Mouse (Mus musculus) testis, postnatal 10 days (tissue): Measurements from ENCODE around the gene Ntm.

Experiments
- DNase-seq: peaks from one replicate; pipeline ENCODE4 v3.0.0; 2021; ENCODE audit warnings: low spot score

Ntm gene

DNA sequence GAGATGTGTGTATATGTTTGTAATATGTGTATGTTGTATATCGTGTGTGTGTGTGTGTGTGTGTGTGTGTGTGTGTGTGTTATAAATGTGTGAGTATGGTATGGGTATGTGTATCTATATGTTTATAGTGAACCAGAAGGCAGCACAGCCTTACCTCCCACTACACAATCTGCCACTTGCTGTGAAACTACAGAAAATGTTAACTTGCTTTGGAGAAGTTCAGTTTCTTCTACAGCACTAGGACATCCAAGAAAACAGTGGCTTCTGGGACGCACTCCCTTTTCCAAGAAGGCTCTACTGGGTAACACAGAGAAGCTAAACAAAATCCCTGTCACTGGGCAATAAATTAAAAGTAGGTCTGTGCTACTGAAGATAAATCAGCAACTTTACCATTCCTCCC is 834.5 kb downstream of the Ntm start:
- no peak for DNase-seq

DNA sequence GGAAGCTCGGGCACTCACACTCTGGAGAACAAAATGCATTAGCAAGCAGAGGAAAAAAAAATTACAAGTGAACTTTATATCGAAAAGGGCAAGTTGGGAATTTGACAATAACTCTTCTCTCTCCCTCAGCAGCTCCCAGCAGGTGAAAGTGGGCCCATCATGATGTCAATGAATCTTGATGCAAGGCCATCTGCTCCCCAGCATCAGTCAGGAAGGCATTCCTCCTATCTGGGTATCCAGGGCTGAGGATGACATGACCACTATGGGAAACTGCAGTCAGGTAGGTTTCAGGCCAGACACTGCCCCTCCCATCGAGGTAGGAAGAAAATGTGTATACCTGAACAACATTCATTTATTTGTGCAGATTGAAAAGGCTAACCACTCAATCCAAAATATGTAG is 838.5 kb downstream of the Ntm start:
- no peak for DNase-seq

DNA sequence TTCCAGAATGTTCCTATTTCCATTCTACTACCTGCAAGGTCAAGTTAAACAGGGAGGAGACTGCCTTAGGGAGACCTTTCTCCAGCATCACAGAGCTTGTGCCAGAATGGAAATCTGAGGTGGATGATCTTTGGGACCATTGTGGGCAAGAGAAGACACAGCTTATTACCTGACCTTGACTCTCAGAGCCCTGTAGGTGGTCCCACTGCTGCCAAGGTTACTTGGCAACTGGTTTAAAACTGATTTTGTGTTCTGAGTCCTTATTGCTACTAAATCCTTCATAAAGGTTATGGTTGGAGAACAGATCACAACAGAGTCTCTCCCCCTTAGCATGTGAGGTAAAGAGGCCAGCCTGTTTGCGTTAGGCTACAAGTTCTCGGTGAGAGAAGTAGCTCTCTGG is 839.1 kb downstream of the Ntm start:
- no peak for DNase-seq

DNA sequence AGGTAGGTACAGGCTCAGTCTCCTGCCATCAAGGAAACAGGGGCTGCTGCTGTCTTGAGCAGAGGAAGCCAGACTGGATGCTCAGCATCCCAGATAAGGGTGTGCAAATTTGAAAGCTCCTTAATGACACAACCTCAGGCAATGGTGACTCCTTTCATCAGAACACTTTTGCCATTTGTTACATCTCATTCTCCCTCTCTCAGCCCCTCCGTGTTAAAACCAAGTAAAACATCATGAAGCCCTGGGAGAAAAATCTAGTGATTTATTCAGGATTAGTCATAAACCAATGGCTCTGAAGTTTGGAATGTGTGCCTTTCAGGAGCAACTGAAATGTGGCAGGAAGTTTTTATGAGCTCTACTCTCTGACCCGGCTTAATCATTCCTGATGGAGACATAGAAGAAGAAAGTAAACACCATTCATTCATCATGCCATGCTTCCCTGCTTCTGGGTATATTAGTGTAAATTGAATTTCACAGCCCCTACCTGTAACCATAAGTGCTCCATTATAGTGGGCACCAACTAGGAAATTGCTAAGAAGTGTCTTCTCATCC is 845.3 kb downstream of the Ntm start:
- no peak for DNase-seq

DNA sequence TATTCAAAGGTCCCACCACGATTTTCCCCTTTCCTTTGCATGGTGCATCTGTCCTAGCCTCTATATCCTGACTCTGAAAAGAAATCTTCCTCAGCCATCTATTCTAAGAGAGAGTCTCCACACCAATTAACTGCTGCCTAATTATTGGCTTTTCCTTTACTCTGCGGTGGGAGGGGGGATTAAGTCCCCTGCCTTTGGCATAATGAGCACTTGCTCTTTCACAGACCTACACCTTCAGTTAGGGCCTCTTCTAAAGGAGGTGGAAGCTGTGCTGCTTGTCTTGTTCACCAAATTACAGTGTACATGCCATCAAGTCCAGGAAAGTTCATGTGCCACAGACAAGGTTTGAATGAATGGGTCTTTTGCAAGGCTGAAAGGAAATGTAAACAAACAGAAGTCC is 847.6 kb downstream of the Ntm start:
- no peak for DNase-seq

DNA sequence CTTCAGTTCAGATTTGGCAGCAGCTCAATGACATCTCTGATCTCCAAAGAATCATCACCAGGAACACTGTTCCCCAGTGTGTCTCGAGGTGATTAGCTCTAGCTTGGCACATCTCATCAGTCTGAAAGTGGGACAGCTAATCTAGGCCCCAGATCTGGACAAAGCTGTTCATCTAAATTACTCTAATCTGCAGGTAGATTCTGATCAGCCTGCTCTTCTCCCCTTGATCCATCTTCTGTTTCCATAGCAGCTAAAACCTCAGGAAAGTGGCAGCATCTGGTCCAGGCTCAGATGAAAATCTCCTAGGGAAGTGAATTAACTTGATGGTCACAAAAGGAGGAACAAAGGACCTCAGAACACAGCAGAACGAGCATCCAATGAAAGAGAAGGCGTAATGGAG is 856.2 kb downstream of the Ntm start:
- no peak for DNase-seq

DNA sequence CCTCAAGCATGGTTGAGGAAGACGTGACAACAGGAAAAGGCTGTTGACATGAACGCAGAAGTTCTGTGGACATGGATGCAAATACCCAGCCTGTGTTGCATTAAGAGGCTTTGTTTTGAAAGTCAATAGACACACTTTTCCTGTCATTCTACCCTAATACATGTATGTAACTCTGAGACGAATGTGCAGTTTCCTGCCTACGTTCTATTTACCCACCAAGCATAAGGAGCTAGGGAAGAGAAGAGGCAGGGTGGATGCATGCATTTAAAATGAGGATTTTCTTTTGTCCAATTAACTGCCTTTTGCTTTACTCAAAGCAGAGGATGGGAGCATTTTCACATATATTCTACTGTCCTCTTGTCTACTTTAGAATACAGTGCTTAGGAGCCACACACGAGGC is 858.5 kb downstream of the Ntm start:
- DNase-seq, result no peak

DNA sequence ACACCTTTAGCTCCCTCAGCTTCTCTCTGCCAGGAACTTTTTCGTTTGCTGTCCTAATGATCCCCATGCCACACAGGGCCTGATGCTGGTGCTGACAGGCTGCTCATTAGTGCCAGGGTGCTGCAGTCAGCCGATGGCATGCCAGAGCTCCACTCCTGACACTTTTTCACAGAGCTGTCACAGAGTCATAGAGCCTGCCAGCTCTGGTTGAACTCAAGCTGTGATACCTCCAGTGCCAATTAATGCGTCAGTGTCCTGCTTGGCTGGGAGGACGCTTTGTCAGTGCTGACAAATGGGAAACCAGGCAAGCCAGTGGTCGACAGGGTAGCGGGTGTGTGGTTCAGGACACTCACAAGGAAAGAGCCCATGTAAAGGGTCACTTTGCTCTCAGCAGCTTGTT is 858.9 kb downstream of the Ntm start:
- no peak for DNase-seq

DNA sequence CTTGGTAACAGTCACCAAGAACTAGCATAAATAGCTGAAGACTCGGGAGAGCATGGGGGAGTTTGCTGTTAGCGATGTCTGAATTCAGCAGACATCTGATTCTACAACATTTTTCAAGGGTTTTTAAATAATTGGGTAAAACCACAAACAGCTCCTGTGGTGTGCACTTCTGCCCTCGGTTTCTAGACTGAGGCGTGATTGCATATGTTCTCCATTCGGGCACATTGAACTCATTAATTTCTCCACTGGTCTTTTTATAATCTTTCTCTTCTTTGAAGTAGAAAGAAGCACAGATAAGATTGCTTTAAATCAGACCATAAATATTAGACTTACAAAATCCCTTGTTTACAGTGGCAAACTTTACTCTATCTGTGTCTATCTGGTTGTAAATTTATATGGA is 862.3 kb downstream of the Ntm start:
- no peak for DNase-seq

DNA sequence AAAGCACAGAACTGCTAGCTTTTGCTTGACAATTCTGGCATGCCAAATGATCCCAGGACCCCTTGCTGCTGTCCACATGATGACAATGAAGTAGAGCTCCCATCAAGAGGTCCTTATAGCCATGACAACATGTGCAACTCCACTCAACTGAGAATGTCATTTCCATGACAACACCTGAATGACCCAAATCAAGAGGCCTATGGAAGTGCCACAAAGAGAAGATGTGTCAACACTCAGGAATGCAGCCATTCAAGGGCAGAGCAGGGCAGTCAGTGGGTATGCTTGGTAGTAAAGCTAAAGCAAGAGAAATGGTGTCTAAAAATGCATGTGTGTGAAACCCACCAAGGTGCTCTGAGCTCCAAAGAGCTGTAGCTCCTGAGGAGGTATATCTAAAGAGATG is 870.5 kb downstream of the Ntm start:
- no peak for DNase-seq

DNA sequence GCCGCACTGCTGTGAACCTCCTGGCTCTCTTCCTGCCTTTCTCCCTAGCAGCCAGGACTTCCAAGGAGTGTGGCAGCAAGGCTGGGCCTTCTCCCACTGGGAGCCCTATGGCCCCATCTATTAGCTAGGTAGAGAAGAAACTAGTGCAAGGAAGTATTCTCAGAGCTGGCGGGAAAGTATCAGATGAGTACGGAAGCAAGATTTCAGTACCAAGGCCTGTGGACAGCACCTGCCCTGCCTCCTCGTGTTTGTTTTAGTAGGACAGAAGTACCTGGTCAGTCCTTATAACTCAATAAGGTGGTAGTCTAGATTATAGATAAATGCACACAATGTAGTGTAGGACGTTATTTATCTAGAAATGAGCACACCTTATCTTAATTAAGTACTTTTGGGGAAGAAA is 874.3 kb downstream of the Ntm start:
- DNase-seq, result no peak

DNA sequence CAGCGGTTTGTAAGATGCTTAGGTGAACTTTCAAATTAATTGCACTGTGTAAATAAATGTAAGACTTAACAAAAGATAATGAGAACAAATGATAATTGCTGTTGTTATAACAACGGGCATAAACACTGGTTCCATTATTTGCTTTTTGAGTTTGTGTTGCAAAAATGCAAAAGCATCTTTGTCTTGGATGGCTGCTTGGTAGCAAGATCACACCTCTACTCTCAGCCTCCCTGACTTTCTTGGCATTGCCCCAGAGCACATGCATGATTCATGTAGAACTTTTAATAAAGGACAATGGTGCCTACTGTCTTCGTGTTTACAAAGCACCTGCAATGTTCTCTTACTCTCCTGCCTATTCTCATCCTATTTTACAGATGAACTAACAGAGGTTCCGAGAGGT is 875.3 kb downstream of the Ntm start:
- no peak for DNase-seq

DNA sequence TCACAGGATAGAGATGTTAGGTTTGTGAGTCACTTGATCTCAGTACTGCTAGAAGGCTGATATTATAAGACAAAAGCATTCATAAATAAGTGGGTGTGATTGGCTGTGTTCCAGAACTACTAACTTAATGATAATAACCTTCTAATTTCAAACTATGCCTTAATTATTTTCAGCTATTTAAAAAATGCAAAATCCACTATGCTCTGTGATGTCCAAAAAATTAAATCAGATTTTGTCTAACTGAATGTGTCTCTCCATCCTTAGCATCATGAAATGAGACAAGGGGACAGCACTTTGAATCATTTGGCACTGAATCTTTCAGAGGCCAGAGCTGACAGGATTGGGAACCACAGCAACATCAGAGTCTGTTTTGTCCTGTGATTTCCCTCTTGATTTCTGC is 875.8 kb downstream of the Ntm start:
- DNase-seq, result no peak

DNA sequence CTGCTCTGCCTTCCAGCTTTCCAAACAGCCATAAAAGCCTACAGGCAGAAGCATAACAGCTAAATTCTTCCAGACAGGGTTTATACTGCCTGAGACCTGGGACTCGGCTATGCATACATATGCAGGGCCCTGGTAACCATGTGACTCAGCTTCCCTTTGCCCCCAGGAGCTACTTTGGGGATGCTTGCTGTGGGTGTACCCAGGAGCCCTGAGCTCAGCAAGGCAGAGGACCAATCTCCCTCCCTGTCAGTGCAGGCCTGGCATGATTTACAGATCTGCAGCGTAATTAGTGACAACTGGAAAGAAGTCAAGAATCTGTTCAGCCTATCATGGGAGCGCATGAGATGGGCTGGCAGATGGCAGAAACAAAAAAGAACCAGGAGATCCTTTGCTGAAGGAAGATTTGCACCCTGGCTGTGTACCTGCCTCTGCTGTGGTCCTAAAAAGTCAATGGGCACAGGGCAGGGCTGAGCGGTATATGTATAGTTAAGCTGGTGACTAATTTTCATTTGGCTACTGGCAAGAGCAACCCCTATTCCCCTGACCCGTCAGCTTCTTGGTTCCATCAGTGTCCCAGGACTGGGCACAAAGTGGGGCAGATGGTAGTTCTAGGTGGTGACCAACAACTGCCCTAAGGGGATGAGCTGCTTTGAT is 886.9 kb downstream of the Ntm start:
- DNase-seq, result no peak

DNA sequence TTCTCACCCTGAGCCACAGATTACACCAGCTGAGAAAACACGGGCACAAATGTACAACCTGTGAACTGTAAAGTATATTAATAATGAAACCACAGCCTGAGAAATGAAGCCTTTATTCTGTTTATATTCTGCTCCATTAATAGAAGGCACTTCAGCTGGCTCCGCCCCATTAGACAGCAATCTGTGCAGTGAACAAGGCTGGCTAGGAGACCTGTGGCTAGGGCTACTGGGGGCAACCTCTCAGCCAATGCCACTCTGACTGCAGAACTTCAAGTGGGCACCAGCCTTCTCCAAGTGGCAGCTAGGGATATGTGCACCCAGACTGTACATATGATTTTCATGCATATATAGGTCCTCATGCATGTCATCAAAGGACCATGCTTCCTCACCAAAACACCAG is 887.7 kb downstream of the Ntm start:
- no peak for DNase-seq

DNA sequence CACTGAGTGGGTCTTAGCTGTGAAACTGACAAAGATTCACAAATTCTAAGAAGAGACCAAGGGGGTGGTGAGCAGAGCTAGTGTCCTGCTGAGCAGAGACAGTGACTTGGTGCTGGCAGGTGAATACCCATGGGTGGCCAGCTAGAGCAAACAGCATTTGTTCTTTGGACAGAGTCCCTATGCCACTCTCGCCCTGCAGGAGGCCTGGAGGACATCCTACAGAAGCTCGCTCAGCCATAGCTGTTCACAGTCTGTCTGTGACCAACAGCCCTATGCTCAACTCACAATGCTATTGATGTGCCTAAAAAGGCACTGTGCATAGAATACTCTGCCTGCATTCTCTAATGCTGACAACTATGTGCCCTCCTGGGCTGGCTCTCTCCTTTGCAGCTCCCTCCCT is 888.4 kb downstream of the Ntm start:
- no peak for DNase-seq

DNA sequence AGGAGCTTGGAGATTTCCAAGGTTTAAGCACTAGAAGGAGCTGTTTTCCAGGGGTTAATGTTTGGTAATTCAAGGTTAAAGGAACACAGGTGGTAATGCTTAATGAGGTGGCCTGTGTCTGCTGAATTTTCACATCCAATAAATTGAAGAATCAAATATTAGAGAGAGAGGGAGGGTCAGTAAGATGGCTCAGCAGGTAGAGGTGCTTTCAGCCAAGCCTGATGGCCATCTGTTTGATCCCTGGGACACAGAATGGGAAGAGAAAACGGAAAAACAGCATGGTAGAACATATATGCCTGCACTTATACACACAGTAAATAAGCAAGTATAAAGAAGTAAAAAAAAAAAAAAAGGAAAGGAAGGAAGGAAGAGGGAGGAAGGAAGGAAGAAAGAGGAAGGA is 890.9 kb downstream of the Ntm start:
- no peak for DNase-seq

DNA sequence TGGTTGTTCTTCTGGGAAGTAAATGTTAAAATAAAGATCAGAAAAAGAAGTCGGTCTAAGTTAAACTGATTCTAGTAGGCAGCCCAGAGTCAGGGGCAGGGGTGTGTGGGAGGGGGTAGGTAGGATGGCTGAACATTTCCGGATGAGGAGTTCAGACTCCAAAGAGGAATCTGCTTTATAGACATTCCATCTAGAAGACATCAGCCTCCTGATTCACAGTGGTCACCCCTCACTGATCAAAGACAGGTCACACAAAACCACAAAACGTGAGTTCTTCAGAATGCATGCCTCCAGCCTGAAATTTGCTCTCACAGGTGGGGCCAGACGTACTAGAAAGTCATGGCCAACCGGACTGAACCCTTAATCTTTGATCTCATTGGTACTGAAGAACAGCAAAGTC is 895.4 kb downstream of the Ntm start:
- no peak for DNase-seq

DNA sequence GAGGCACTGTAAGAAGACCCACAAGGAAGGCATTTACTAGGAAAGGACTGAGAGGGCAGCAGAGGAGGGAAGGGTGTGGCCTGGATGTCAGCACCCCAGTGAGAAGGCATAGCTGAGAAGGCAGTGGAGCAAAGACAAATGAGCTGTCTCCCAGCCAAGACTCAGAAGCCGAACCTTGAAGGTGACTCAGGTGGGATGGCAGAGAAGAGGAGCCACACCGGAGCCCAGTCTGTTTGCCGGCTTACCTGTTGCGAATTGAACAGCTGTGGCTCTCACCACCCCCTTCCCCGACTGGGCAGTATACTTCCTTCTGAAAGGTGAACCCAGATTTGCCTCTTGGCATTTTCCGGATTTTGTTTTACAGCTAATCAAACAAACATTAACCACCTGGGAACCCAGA is 902.6 kb downstream of the Ntm start:
- DNase-seq, result no peak

DNA sequence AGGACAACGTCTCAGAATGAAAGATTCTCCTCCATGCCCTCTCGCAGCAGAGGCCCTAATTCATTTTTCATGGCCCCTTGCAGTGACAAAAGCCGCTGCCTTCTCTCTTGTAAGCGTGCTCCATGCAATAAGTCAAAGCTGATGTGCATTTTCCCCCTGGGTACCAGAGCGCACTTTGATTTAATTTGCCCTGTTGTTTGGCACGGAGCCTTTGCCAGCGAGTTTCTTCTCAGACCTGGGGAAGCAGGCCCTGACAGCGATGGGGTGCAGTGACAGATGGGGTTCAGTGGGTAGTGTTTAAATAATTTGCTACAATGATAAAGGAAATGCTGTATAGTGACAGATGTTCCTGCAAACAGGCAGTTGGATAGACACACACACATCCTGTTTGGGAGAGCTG is 904.1 kb downstream of the Ntm start:
- DNase-seq, result no peak

DNA sequence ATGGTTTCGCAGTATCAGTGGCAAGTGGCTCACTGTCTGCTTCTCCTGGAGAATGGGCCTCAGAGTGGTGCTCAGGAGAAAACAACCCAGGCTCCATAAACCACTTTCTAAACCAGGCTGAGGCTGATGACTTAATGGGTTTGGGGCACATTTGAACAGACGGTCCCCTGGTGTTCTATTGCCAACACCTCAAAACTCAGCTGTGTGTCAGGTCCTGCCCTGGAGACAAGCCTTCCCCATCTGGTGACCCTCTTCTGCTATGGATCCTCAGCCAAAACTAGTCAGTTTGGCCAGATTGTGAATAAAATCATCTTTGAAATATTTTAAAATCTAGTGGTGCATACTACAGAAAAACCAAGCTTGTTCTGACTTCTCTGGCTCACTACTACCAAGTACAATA is 907.3 kb downstream of the Ntm start:
- DNase-seq, result no peak

DNA sequence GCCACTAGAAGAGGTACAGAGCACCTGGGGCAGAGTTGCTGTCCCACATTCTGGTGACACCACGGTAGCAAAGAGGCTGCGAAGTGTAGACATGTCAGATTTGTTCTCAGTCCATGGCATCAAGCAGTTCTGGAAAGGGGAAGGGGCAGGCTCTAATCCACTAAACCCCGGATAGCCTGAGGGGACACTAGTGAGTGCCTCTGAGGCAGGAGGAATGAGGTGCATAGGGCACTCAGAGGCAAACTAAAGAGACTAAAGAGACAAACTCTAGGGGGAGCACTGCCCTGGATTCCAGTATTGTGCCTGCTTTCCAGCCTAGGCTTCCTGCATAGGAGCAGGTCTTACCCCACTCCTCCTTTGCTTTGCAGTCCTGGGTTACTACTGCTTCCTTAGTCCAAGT is 926.5 kb downstream of the Ntm start:
- no peak for DNase-seq

DNA sequence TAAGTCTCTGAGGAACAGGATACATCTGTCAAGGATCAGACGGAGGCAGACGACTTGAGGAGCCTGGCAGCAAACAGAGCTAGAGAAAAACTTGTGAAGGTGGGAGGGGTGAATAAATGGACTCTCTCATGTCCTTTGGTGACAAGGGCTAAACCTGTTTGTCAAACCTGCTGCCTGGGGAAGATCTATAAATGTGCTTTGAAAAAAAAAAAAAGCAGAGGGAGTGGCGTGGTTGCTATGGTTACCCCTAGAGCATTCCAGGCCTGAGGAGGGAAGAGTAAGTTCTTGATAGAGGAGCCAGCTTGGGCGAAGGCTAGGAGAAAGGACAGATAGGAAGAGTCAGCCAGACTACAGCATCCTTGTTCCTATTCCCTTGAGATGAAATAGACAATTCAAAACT is 926.9 kb downstream of the Ntm start:
- no peak for DNase-seq

DNA sequence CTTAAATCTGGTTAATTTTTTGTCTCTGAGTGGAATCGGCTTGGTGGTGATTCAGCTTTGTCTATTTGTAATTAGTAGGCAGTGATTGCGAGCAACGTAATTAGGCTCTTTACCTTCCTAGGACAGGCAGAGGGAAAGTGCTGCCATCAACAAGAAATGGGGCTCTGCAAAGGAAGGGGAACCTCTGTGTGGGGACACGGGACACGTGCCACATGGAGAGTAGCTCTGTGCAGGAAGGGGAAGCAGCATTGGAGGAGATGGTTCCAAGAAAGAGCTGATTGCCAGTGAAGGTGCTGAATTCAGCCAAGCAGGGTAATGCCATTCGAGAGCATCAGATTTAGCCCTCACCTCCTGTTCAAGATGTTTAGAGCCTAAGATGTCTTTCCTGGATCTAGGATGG is 936.5 kb downstream of the Ntm start:
- no peak for DNase-seq

DNA sequence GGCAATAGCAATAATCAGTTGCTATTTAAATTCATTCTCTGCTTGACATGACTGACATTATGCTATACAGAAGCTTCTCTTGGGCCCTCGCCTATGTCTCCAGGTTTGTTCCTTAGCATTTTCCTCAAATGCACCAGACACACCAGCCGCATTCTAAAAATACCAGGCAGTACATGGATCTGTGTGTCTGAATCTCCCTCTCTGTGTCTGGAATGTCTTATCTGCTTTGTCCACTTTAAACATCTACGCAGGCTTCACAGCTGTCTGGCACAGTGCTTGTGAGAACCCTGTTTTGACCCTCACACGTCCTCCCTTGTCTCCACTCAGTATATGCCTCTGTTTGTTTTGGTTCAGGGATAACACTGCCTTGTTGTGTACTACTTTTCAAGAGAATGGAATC is 937.3 kb downstream of the Ntm start:
- DNase-seq, result no peak
